Mouse (Mus musculus): ENCODE data around the gene Gbgt1. TPM values are rescaled to one million over a fixed set of nuclear protein-coding genes. Genes with fewer than 3 reads are reported as not detected.

The Gbgt1 gene
- polyA plus RNA-seq, 1 experiment from 2014 or later, result 1.2 TPM

DNA sequence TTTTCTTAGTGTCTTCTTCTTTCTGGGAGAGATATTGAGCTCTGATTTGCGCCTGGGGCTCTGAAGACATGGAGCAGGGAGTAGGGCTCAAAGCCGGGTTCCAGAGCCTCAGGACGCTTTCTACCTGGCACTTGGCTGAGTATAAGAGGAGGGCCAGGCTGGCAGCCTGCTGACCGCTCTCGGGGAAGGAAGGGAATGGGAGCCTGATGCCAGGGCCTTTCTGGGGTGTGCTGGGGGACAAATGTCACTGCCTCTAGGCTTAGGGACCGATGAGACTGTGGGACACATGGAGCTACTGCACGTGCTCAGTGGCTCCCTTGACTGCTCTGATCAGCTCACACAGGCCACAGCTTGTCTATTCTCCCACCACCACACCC lies 31.7 kb downstream of the Gbgt1 start:
- H3K36me3 ChIP-seq (ENCODE audit: control insufficient read depth, insufficient read depth, low read length), result no peaks in the 10 kb centered on the region
- DNase-seq (ENCODE audit: low spot score) (no peak), ATAC-seq (ENCODE audit: low FRiP score, low TSS enrichment) (no peak)
- no peak overlapping the region for H3K9ac ChIP-seq (ENCODE audit: low read length)
- H3K9me3 ChIP-seq (ENCODE audit: control insufficient read depth, low read length), result no peaks in the 10 kb centered on the region
- H3K4me3 ChIP-seq (ENCODE audit: low read depth, low read length), result no peak overlapping the region
- TF ChIP-seq CTCF (IDR thresholded peaks at IDR 0.05; ENCODE audit: low read depth) (no peak), EP300 (optimal IDR thresholded peaks at IDR 0.05) (no peak)
- peaks cover 25% of the 10 kb centered on the region for H3K4me1 ChIP-seq (replicated peaks; ENCODE audit: control insufficient read depth, insufficient read depth)
- 87% methylated on average over 7 of the region's 7 CpGs for WGBS
- H3K27ac ChIP-seq (replicated peaks), result peak overlapping the region; percentile 56
- no peak overlapping the region for H3K4me2 ChIP-seq (replicated peaks; ENCODE audit: low read depth)
- H3K27me3 ChIP-seq (ENCODE audit: control insufficient read depth, insufficient read depth, low read length), result no peaks in the 10 kb centered on the region

DNA sequence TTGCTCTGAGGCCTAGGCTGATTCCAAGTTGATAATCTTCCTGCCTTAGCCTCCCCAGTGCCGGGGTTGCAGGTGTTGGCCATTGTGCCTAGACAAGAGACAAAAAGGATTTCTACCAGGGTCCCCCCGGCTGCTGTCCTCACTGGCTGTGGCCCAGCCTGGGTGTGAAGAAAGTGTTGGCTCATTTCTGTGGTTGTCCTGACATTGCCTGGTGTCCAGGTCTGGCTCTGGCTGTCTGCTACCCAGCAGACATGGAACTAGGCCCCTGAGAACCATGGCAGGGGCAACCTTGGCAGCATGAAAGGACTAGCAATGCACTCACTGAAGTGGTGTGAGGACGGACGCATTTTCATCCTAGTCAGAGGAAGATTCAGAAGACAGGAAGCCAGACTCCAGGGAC lies 33.2 kb downstream of the Gbgt1 start:
- no peak for ATAC-seq (ENCODE audit: low FRiP score, low TSS enrichment)

DNA sequence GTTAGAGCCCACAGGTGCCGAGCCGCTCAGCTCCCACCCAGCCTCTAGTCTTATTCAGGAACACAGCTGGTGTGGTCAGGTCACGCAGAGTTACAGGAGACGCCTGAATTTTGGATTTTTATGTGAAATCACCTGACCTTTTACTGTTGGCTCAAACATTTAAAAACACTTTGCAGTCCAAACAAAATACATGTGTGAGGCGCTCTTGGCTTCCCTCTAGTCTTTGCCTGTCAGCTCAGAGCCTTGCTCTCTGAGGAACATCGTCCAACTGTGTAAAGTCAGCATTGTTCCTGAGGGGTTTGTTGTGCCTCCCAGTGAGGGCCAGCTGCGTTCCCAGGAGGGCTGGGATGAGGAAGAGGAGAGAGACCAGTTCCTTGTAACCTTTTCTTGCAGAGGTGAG lies 33.6 kb downstream of the Gbgt1 start:
- Histone ChIP-seq H3K9me3 (ENCODE audit: control insufficient read depth, low read length) (no peaks in the 10 kb centered on the region), H3K27me3 (ENCODE audit: control insufficient read depth, insufficient read depth, low read length) (no peaks in the 10 kb centered on the region), H3K27ac (replicated peaks) (peak overlapping the region; percentile 70), H3K4me1 (replicated peaks; ENCODE audit: control insufficient read depth, insufficient read depth) (peaks cover 23% of the 10 kb centered on the region), H3K9ac (ENCODE audit: low read length) (no peak overlapping the region), H3K4me3 (ENCODE audit: low read depth, low read length) (no peak overlapping the region), H3K4me2 (replicated peaks; ENCODE audit: low read depth) (no peak overlapping the region), H3K36me3 (ENCODE audit: control insufficient read depth, insufficient read depth, low read length) (no peaks in the 10 kb centered on the region)
- 55% methylated on average over 7 of the region's 7 CpGs for WGBS
- DNase-seq (ENCODE audit: low spot score) (no peak), ATAC-seq (ENCODE audit: low FRiP score, low TSS enrichment) (no peak)
- no peak for TF ChIP-seq CTCF (IDR thresholded peaks at IDR 0.05; ENCODE audit: low read depth)
- TF ChIP-seq EP300 (optimal IDR thresholded peaks at IDR 0.05), result no peak

More for the DNA sequence above, 33.2 kb downstream of the Gbgt1 start:
- 59% methylated on average over 4 of the region's 4 CpGs for WGBS
- peak overlapping the region; percentile 70 for H3K27ac ChIP-seq (replicated peaks)
- no peak overlapping the region for H3K4me2 ChIP-seq (replicated peaks; ENCODE audit: low read depth)
- no peaks in the 10 kb centered on the region for H3K36me3 ChIP-seq (ENCODE audit: control insufficient read depth, insufficient read depth, low read length)
- no peak for TF ChIP-seq EP300 (optimal IDR thresholded peaks at IDR 0.05)
- no peak for TF ChIP-seq CTCF (IDR thresholded peaks at IDR 0.05; ENCODE audit: low read depth)
- H3K27me3 ChIP-seq (ENCODE audit: control insufficient read depth, insufficient read depth, low read length), result no peaks in the 10 kb centered on the region
- DNase-seq (ENCODE audit: low spot score), result no peak
- H3K9ac ChIP-seq (ENCODE audit: low read length), result no peak overlapping the region
- no peaks in the 10 kb centered on the region for H3K9me3 ChIP-seq (ENCODE audit: control insufficient read depth, low read length)
- H3K4me1 ChIP-seq (replicated peaks; ENCODE audit: control insufficient read depth, insufficient read depth), result peaks cover 25% of the 10 kb centered on the region
- no peak overlapping the region for H3K4me3 ChIP-seq (ENCODE audit: low read depth, low read length)

DNA sequence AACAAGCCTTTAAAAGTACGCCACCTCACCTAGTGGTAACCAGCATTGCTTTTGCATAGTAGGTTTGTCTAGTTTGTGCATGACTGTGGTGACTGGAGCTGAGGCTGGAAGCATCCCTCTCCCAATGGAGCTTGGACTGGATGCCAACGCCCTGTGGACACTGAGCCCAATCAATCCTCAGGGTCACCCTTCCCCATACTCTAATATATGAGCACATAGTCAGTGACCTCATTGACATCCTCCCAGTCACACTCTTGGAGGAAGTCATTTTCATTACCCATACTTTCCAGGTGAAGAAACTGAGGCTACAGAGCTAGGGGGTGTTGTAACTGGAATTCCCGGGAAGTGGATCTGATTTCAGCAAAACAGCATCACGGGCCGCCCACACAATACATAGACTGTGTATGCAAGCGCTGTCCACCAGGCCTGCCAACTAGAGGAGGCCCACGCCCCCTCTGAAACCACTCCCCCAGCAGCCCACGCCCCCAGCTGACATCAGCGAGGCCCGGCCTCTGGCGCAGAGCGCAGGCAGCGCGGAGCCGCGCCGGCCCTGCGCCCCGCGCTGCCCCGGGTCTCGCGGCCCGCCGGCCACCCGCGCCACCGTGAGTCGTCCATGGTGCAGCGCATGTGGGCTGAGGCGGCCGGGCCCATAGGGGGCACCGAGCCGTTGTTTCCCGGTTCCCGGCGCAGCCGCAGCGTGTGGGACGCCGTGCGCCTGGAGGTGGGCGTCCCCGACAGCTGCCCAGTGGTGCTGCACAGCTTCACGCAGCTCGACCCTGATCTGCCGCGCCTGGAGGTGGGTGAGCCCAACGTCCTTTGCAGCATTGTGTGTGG lies 36.5 kb downstream of the Gbgt1 start:
- TF ChIP-seq EP300 (optimal IDR thresholded peaks at IDR 0.05) (no peak), CTCF (IDR thresholded peaks at IDR 0.05; ENCODE audit: low read depth) (peak; percentile 51)
- Histone ChIP-seq H3K27me3 (ENCODE audit: control insufficient read depth, insufficient read depth, low read length) (no peaks in the 10 kb centered on the region), H3K27ac (replicated peaks) (peak overlapping the region; percentile 69), H3K36me3 (ENCODE audit: control insufficient read depth, insufficient read depth, low read length) (no peaks in the 10 kb centered on the region), H3K4me2 (replicated peaks; ENCODE audit: low read depth) (peak overlapping the region; percentile 85), H3K9me3 (ENCODE audit: control insufficient read depth, low read length) (no peaks in the 10 kb centered on the region), H3K9ac (ENCODE audit: low read length) (peak overlapping the region; percentile 77), H3K4me3 (ENCODE audit: low read depth, low read length) (peak overlapping the region; percentile 63), H3K4me1 (replicated peaks; ENCODE audit: control insufficient read depth, insufficient read depth) (peaks cover 17% of the 10 kb centered on the region)
- DNase-seq (ENCODE audit: low spot score) (peak; percentile 95), ATAC-seq (ENCODE audit: low FRiP score, low TSS enrichment) (peak; percentile 91)
- WGBS, result 2% methylated on average over 48 of the region's 49 CpGs

DNA sequence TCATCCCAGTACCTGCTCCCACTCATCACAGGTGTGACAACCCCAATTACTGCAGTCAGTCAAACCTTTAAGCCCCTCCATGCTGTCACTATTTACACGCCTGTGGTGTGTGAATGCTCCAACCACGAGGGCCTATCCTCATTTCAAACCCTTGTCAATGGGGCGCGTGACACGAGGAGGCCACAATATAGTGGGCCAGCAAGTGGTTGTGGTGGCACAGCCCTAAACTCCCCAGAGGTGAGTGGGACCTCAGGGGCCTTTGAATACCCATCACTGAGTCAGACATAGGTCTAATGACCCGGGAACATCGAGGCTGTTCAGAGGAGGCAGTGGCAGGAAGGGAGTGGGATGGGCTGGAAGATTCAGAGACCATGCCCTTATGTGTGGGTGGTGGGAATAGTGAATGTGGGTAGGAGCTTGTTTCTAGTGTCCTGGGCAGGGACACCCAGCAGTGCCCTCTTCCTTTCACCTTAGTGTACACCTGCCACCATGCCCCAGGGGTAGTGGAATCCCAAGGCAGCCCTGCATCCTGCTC lies 37.3 kb downstream of the Gbgt1 start:
- H3K9me3 ChIP-seq (ENCODE audit: control insufficient read depth, low read length), result no peaks in the 10 kb centered on the region
- DNase-seq (ENCODE audit: low spot score) (no peak), ATAC-seq (ENCODE audit: low FRiP score, low TSS enrichment) (no peak)
- H3K27me3 ChIP-seq (ENCODE audit: control insufficient read depth, insufficient read depth, low read length), result no peaks in the 10 kb centered on the region
- WGBS, result 60% methylated on average over 7 of the region's 7 CpGs
- H3K4me1 ChIP-seq (replicated peaks; ENCODE audit: control insufficient read depth, insufficient read depth), result peaks cover 22% of the 10 kb centered on the region
- TF ChIP-seq CTCF (IDR thresholded peaks at IDR 0.05; ENCODE audit: low read depth) (no peak), EP300 (optimal IDR thresholded peaks at IDR 0.05) (no peak)
- peak overlapping the region; percentile 69 for H3K27ac ChIP-seq (replicated peaks)
- peak overlapping the region; percentile 77 for H3K9ac ChIP-seq (ENCODE audit: low read length)
- no peaks in the 10 kb centered on the region for H3K36me3 ChIP-seq (ENCODE audit: control insufficient read depth, insufficient read depth, low read length)
- peak overlapping the region; percentile 85 for H3K4me2 ChIP-seq (replicated peaks; ENCODE audit: low read depth)
- peak overlapping the region; percentile 63 for H3K4me3 ChIP-seq (ENCODE audit: low read depth, low read length)

All from stomach, postnatal 0 days (tissue).